Mouse (Mus musculus): Measurements from ENCODE around the gene Arfgap1. TPM values are rescaled to one million over a fixed set of nuclear protein-coding genes. Genes with fewer than 3 reads are reported as not detected.
A peak's percentile ranks its signal among the peaks of the same experiment; 100 is the strongest.

The Arfgap1 gene
- polyA plus RNA-seq, 1 experiment from 2014 or later: 107 TPM

- Histone ChIP-seq H3K4me1 (no peaks in the 10 kb centered on the region), H3K9me3 (no peaks in the 10 kb centered on the region), H3K9ac (no peak overlapping the region), H3K27me3 (no peaks in the 10 kb centered on the region), H3K4me3 (no peak overlapping the region), H3K4me2 (no peak overlapping the region), H3K36me3 (peaks cover 3% of the 10 kb centered on the region; the same call in 1 of the 2 replicates), H3K27ac (no peak overlapping the region)
- ATAC-seq (ENCODE audit: borderline replicate concordance, extremely low read depth, low FRiP score, low TSS enrichment): no peak
- 44% methylated on average over 5 of the region's 5 CpGs for WGBS
These were observed 20.5 kb downstream of the Arfgap1 start for GRCm38 (mm10) chr2:180987432-180988030.

GRCm38 (mm10) chr2:180988347-180988913 lies 21.4 kb downstream of the Arfgap1 start:
- H3K4me2 ChIP-seq: no peak overlapping the region
- H3K4me1 ChIP-seq: no peaks in the 10 kb centered on the region
- WGBS: 65% methylated on average over 3 of the region's 3 CpGs
- H3K27me3 ChIP-seq: no peaks in the 10 kb centered on the region
- no peak overlapping the region for H3K4me3 ChIP-seq
- H3K9me3 ChIP-seq: no peaks in the 10 kb centered on the region
- H3K36me3 ChIP-seq: no peaks in the 10 kb centered on the region
- ATAC-seq (ENCODE audit: borderline replicate concordance, extremely low read depth, low FRiP score, low TSS enrichment): no peak
- H3K9ac ChIP-seq: no peak overlapping the region
- H3K27ac ChIP-seq: no peak overlapping the region

- no peaks in the 10 kb centered on the region for H3K27me3 ChIP-seq
- H3K9ac ChIP-seq: no peak overlapping the region
- H3K4me2 ChIP-seq: no peak overlapping the region
- WGBS: 72% methylated on average over 1 of the region's 1 CpGs
- H3K27ac ChIP-seq: no peak overlapping the region
- no peak for ATAC-seq (ENCODE audit: borderline replicate concordance, extremely low read depth, low FRiP score, low TSS enrichment)
- H3K4me1 ChIP-seq: no peaks in the 10 kb centered on the region
- no peak overlapping the region for H3K4me3 ChIP-seq
- no peaks in the 10 kb centered on the region for H3K36me3 ChIP-seq
- H3K9me3 ChIP-seq: no peaks in the 10 kb centered on the region
These were observed 21.9 kb downstream of the Arfgap1 start for GRCm38 (mm10) chr2:180988948-180989347.

GRCm38 (mm10) chr2:180990347-180990746 lies 23.3 kb downstream of the Arfgap1 start:
- no peak overlapping the region for H3K4me3 ChIP-seq
- H3K9me3 ChIP-seq: no peaks in the 10 kb centered on the region
- H3K4me2 ChIP-seq: no peak overlapping the region
- no peaks in the 10 kb centered on the region for H3K4me1 ChIP-seq
- WGBS: 71% methylated on average over 4 of the region's 4 CpGs
- no peaks in the 10 kb centered on the region for H3K27me3 ChIP-seq
- H3K36me3 ChIP-seq: no peaks in the 10 kb centered on the region
- no peak overlapping the region for H3K9ac ChIP-seq
- ATAC-seq (ENCODE audit: borderline replicate concordance, extremely low read depth, low FRiP score, low TSS enrichment): no peak
- no peak overlapping the region for H3K27ac ChIP-seq

GRCm38 (mm10) chr2:180994360-180994759 lies 27.3 kb downstream of the Arfgap1 start:
- Histone ChIP-seq H3K27ac (no peak overlapping the region), H3K4me3 (no peak overlapping the region), H3K4me2 (no peak overlapping the region), H3K27me3 (no peaks in the 10 kb centered on the region), H3K36me3 (no peaks in the 10 kb centered on the region), H3K4me1 (no peaks in the 10 kb centered on the region), H3K9me3 (no peaks in the 10 kb centered on the region), H3K9ac (no peak overlapping the region)
- 76% methylated on average over 2 of the region's 2 CpGs for WGBS
- ATAC-seq (ENCODE audit: borderline replicate concordance, extremely low read depth, low FRiP score, low TSS enrichment): no peak

- no peak for ATAC-seq (ENCODE audit: borderline replicate concordance, extremely low read depth, low FRiP score, low TSS enrichment)
- no peaks in the 10 kb centered on the region for H3K27me3 ChIP-seq
- no peak overlapping the region for H3K4me3 ChIP-seq
These were observed 28.4 kb downstream of the Arfgap1 start for GRCm38 (mm10) chr2:180995457-180995856.

GRCm38 (mm10) chr2:180996436-180996835 lies 29.4 kb downstream of the Arfgap1 start:
- H3K4me3 ChIP-seq: no peak overlapping the region
- no peak overlapping the region for H3K9ac ChIP-seq
- no peak overlapping the region for H3K4me2 ChIP-seq
- no peaks in the 10 kb centered on the region for H3K9me3 ChIP-seq
- WGBS: 6% methylated on average over 5 of the region's 5 CpGs
- H3K27me3 ChIP-seq: no peaks in the 10 kb centered on the region
- no peak overlapping the region for H3K27ac ChIP-seq
- no peaks in the 10 kb centered on the region for H3K36me3 ChIP-seq
- ATAC-seq (ENCODE audit: borderline replicate concordance, extremely low read depth, low FRiP score, low TSS enrichment): peak; percentile 20; the same call in 1 of the 2 replicates
- no peaks in the 10 kb centered on the region for H3K4me1 ChIP-seq

More at GRCm38 (mm10) chr2:180995457-180995856, 28.4 kb downstream of the Arfgap1 start:
- WGBS: 61% methylated on average over 4 of the region's 4 CpGs
- Histone ChIP-seq H3K4me2 (no peak overlapping the region), H3K27ac (no peak overlapping the region), H3K36me3 (no peaks in the 10 kb centered on the region), H3K9me3 (no peaks in the 10 kb centered on the region), H3K9ac (no peak overlapping the region), H3K4me1 (no peaks in the 10 kb centered on the region)

DNA sequence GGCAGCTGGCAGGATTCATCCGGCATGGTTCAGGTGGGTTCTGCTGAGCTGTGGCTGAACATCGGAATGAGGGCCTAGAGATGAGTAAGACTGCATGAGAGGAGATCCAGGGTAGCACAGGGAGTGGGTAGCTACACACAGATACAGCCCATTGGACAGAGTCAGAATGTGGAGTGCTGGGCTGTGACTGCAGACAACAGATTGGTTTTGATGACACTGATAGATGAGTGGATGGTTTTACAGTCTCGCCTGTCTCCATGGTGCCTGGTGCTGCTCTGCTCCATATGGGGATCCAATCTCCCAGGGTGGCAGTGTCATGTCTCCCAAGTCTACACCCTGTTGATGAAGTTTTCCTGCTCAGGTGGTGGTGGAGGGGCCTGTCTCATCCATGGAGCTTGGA lies 29.9 kb downstream of the Arfgap1 start:
- Histone ChIP-seq H3K4me2 (no peak overlapping the region), H3K4me3 (no peak overlapping the region), H3K4me1 (no peaks in the 10 kb centered on the region), H3K27me3 (no peaks in the 10 kb centered on the region), H3K9me3 (no peaks in the 10 kb centered on the region), H3K27ac (no peak overlapping the region), H3K36me3 (no peaks in the 10 kb centered on the region), H3K9ac (no peak overlapping the region)
- WGBS: 51% methylated on average over 3 of the region's 3 CpGs
- ATAC-seq (ENCODE audit: borderline replicate concordance, extremely low read depth, low FRiP score, low TSS enrichment): no peak

GRCm38 (mm10) chr2:181007054-181007453 lies 40.0 kb downstream of the Arfgap1 start:
- no peak overlapping the region for H3K4me2 ChIP-seq
- H3K27me3 ChIP-seq: no peaks in the 10 kb centered on the region
- no peak overlapping the region for H3K27ac ChIP-seq
- H3K36me3 ChIP-seq: no peaks in the 10 kb centered on the region
- no peaks in the 10 kb centered on the region for H3K9me3 ChIP-seq
- H3K4me1 ChIP-seq: no peaks in the 10 kb centered on the region
- H3K9ac ChIP-seq: no peak overlapping the region
- no peak for ATAC-seq (ENCODE audit: borderline replicate concordance, extremely low read depth, low FRiP score, low TSS enrichment)
- WGBS: 51% methylated on average over 4 of the region's 4 CpGs
- H3K4me3 ChIP-seq: no peak overlapping the region

DNA sequence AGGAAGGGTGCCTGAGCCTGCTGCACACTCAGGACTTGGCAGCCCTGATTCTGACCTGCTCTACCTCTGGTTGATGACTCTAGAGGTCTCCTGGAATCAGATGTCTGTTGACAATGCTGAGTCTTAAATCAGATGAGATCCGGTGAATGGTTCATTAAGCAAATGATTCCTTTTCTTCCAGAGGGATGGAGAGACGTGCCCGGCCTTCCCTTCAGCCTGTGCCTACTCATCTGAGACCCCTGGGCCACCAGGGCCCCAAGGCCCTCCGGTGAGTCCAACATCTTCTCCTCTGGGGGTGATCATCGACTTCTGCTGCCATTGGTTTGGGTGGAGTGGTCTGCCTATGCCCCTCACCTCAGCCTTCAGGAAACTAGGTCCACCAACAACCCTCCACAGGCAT lies 41.3 kb downstream of the Arfgap1 start:
- no peak for ATAC-seq (ENCODE audit: borderline replicate concordance, extremely low read depth, low FRiP score, low TSS enrichment)
- no peak overlapping the region for H3K4me3 ChIP-seq
- no peak overlapping the region for H3K9ac ChIP-seq
- no peaks in the 10 kb centered on the region for H3K9me3 ChIP-seq
- no peaks in the 10 kb centered on the region for H3K36me3 ChIP-seq
- H3K4me2 ChIP-seq: no peak overlapping the region
- WGBS: 84% methylated on average over 5 of the region's 5 CpGs
- H3K27me3 ChIP-seq: no peaks in the 10 kb centered on the region; the same call in 1 of the 2 replicates
- H3K27ac ChIP-seq: no peak overlapping the region
- no peaks in the 10 kb centered on the region for H3K4me1 ChIP-seq

DNA sequence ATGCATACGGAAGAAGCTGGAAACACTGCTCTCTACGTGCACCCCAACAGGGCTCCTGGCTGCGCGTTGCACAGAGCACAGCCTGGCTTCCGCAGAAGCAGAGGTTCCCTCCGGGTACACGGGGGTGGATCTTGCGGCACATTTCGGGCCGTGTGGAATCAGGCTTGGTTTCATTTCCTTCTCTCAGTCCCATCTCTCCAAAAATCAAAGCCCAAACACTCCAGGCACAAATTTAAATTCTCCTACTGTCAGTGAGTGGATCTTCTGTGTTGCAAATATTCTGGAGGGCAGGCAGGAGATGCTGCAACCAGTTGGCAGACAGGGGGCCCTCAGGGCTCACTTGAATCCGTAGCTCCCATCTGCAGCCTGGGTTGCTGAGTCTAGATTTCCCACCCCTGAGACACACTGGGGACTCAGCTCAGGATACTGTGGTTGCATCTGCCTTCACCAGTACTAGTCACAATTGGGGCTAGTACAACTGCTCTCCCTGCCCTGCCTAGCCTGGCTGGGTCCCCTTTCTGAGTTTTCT lies 64.4 kb downstream of the Arfgap1 start:
- peaks cover 7% of the 10 kb centered on the region for H3K27me3 ChIP-seq
- no peak overlapping the region for H3K9ac ChIP-seq
- H3K36me3 ChIP-seq: no peaks in the 10 kb centered on the region
- no peak for ATAC-seq (ENCODE audit: borderline replicate concordance, extremely low read depth, low FRiP score, low TSS enrichment)
- no peak overlapping the region for H3K27ac ChIP-seq
- WGBS: 78% methylated on average over 11 of the region's 11 CpGs
- no peaks in the 10 kb centered on the region for H3K9me3 ChIP-seq
- H3K4me1 ChIP-seq: peaks cover 6% of the 10 kb centered on the region; the same call in 1 of the 2 replicates
- H3K4me2 ChIP-seq: no peak overlapping the region
- H3K4me3 ChIP-seq: no peak overlapping the region

All from lung, embryonic 15.5 days (tissue).